Mouse (Mus musculus): ENCODE data around the gene Ece1.

GRCm38 (mm10) chr4:137877432-137877881 is 15.4 kb downstream of the Ece1 start:
- TF ChIP-seq POLR2A (IDR thresholded peaks at IDR 0.05; ENCODE audit: control insufficient read depth, low read depth, low read length), result no peak
- TF ChIP-seq CTCF (IDR thresholded peaks at IDR 0.05; ENCODE audit: control insufficient read depth, insufficient read depth, insufficient replicate concordance, low read depth, low read length), result no peak

Data from testis, adult 2 months (tissue).